Mouse (Mus musculus) erythroblast, embryonic 14.5 days (primary cell): Measurements from ENCODE around the gene Dido1. TPM values are rescaled to one million over a fixed set of nuclear protein-coding genes. Genes with fewer than 3 reads are reported as not detected.
A peak's percentile ranks its signal among the peaks of the same experiment; 100 is the strongest.

Experiments
- H3K27me3 ChIP-seq: 2 replicates; pipeline ENCODE4 v1.6.1; 2012; ENCODE audit warnings: inconsistent platforms; ENCODE audit not compliant: control insufficient read depth
- H3K36me3 ChIP-seq: 2 replicates; pipeline ENCODE4 v1.6.1; 2012; ENCODE audit warnings: mild to moderate bottlenecking, inconsistent platforms; ENCODE audit not compliant: control insufficient read depth
- H3K4me1 ChIP-seq: 2 replicates; pipeline ENCODE4 v1.6.1; 2012; ENCODE audit warnings: inconsistent platforms; ENCODE audit not compliant: control insufficient read depth
- H3K4me3 ChIP-seq: replicated peaks from 2 replicates; pipeline ENCODE3; 2012; ENCODE audit warnings: moderate library complexity, mild to moderate bottlenecking, inconsistent platforms
- H3K9me3 ChIP-seq: 2 replicates; pipeline ENCODE4 v1.6.1; 2012; ENCODE audit warnings: low read length, inconsistent platforms, mixed read lengths; ENCODE audit not compliant: control insufficient read depth
- GATA1 ChIP-seq: IDR thresholded peaks from 2 replicates; pipeline ENCODE4 v1.6.1; 2012; ENCODE audit warnings: low read length, inconsistent platforms, mixed read lengths
- TAL1 ChIP-seq: IDR thresholded peaks from 3 replicates; pipeline ENCODE4 v1.6.1; 2012; ENCODE audit warnings: low read length, inconsistent platforms, mixed read lengths
- polyA plus RNA-seq: library from polyadenylated mRNA; stranded (reverse); fragments of >175 nt; gene quantifications from 2 replicates; pipeline ENCODE4 v1.2.3, GENCODE M21; 2012

Dido1 gene
- polyA plus RNA-seq, 1 experiment: 1.6 TPM

GRCm38 (mm10) chr2:180700457-180700856, 9.3 kb downstream of the Dido1 start:
- no peaks in the 10 kb centered on the region for H3K9me3 ChIP-seq
- no peaks in the 10 kb centered on the region for H3K27me3 ChIP-seq
- H3K4me3 ChIP-seq: peak overlapping the region; percentile 88
- TF ChIP-seq GATA1 (no peak), TAL1 (no peak)
- H3K4me1 ChIP-seq: peaks cover 83% of the 10 kb centered on the region
- peaks cover 62% of the 10 kb centered on the region for H3K36me3 ChIP-seq

GRCm38 (mm10) chr2:180695176-180695575, 14.6 kb downstream of the Dido1 start:
- TF ChIP-seq TAL1: no peak
- no peak for TF ChIP-seq GATA1
- Histone ChIP-seq H3K4me3 (no peak overlapping the region), H3K36me3 (peaks cover 75% of the 10 kb centered on the region), H3K9me3 (no peaks in the 10 kb centered on the region), H3K27me3 (no peaks in the 10 kb centered on the region), H3K4me1 (peaks cover 55% of the 10 kb centered on the region)

- Histone ChIP-seq H3K9me3 (no peaks in the 10 kb centered on the region), H3K27me3 (no peaks in the 10 kb centered on the region), H3K4me3 (no peak overlapping the region), H3K4me1 (peaks cover 32% of the 10 kb centered on the region), H3K36me3 (peaks cover 80% of the 10 kb centered on the region)
- TF ChIP-seq TAL1 (no peak), GATA1 (no peak)
Measured at GRCm38 (mm10) chr2:180692630-180693029, 17.2 kb downstream of the Dido1 start.

GRCm38 (mm10) chr2:180689841-180690240, 20.0 kb downstream of the Dido1 start:
- Histone ChIP-seq H3K4me1 (peaks cover 23% of the 10 kb centered on the region), H3K36me3 (peaks cover 92% of the 10 kb centered on the region), H3K27me3 (no peaks in the 10 kb centered on the region), H3K4me3 (no peak overlapping the region), H3K9me3 (no peaks in the 10 kb centered on the region)
- TF ChIP-seq TAL1 (no peak), GATA1 (no peak)

GRCm38 (mm10) chr2:180684031-180684430, 25.8 kb downstream of the Dido1 start:
- no peaks in the 10 kb centered on the region for H3K27me3 ChIP-seq
- H3K36me3 ChIP-seq: peaks cover 100% of the 10 kb centered on the region

GRCm38 (mm10) chr2:180683524-180683923, 26.3 kb downstream of the Dido1 start:
- H3K4me1 ChIP-seq: peaks cover 42% of the 10 kb centered on the region
- TF ChIP-seq GATA1: no peak
- TF ChIP-seq TAL1: no peak; the same call in 2 of the 3 replicates
- no peaks in the 10 kb centered on the region for H3K27me3 ChIP-seq
- H3K4me3 ChIP-seq: no peak overlapping the region
- H3K36me3 ChIP-seq: peaks cover 100% of the 10 kb centered on the region
- H3K9me3 ChIP-seq: no peaks in the 10 kb centered on the region

More at GRCm38 (mm10) chr2:180684031-180684430, 25.8 kb downstream of the Dido1 start:
- no peak overlapping the region for H3K4me3 ChIP-seq
- peaks cover 39% of the 10 kb centered on the region for H3K4me1 ChIP-seq
- TF ChIP-seq GATA1: no peak
- no peak for TF ChIP-seq TAL1
- H3K9me3 ChIP-seq: no peaks in the 10 kb centered on the region

GRCm38 (mm10) chr2:180681225-180681624, 28.6 kb downstream of the Dido1 start:
- no peaks in the 10 kb centered on the region for H3K27me3 ChIP-seq
- no peak overlapping the region for H3K4me3 ChIP-seq
- no peaks in the 10 kb centered on the region for H3K9me3 ChIP-seq
- peaks cover 42% of the 10 kb centered on the region for H3K4me1 ChIP-seq
- TF ChIP-seq TAL1: no peak
- no peak for TF ChIP-seq GATA1
- peaks cover 96% of the 10 kb centered on the region for H3K36me3 ChIP-seq

- Histone ChIP-seq H3K27me3 (no peaks in the 10 kb centered on the region), H3K36me3 (peaks cover 91% of the 10 kb centered on the region), H3K9me3 (no peaks in the 10 kb centered on the region), H3K4me1 (peaks cover 23% of the 10 kb centered on the region), H3K4me3 (no peak overlapping the region)
- TF ChIP-seq TAL1: no peak
- TF ChIP-seq GATA1: no peak
Measured at GRCm38 (mm10) chr2:180678609-180679140, 31.1 kb downstream of the Dido1 start.

- no peaks in the 10 kb centered on the region for H3K27me3 ChIP-seq
- peaks cover 91% of the 10 kb centered on the region for H3K36me3 ChIP-seq
- TF ChIP-seq TAL1 (no peak), GATA1 (no peak)
Measured at GRCm38 (mm10) chr2:180676706-180677105, 33.1 kb downstream of the Dido1 start.

GRCm38 (mm10) chr2:180662008-180662407, 47.8 kb downstream of the Dido1 start:
- H3K4me1 ChIP-seq: no peaks in the 10 kb centered on the region
- H3K36me3 ChIP-seq: peaks cover 64% of the 10 kb centered on the region
- no peaks in the 10 kb centered on the region for H3K9me3 ChIP-seq
- H3K4me3 ChIP-seq: no peak overlapping the region
- TF ChIP-seq GATA1 (no peak), TAL1 (no peak)
- H3K27me3 ChIP-seq: 0 out of 2 replicates have a peak, but pooled peaks cover 2% of the 10 kb centered on the region

More at GRCm38 (mm10) chr2:180676706-180677105, 33.1 kb downstream of the Dido1 start:
- Histone ChIP-seq H3K4me3 (no peak overlapping the region), H3K4me1 (peaks cover 14% of the 10 kb centered on the region), H3K9me3 (no peaks in the 10 kb centered on the region)
